Mouse (Mus musculus): ENCODE measurements around the gene Fbxl18. TPM values are rescaled to one million over a fixed set of nuclear protein-coding genes. Genes with fewer than 3 reads are reported as not detected.

Gene Fbxl18
- total and polyA plus RNA-seq, 3 experiments = 4.6 to 7.4 TPM; not detected in 1

DNA sequence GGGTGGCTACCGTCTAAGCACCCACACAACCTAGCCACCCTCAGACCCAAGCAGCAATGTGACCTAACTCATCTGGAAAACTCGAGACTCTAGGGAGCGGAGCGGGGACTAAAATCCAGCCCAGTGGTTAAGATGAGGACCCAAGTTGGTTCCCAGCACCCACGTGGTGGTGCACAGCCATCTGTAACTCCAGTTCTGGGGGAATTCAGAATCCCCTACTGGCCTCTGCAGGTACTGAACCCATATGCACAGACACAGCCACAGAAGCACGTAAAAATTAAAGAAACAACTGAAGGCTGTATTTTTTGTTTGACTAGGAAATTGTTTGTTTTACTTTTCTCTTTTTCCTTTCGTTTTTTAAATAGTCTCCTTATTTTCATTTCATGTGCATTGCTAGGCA is 21.5 kb downstream of the Fbxl18 start:
- H3K4me3 ChIP-seq (ENCODE audit: control insufficient read depth in 1 of 2, insufficient read depth in 1 of 2, low read depth in 2 of 2, low read length in 2 of 2) = no peak overlapping the region
- H3K79me2 ChIP-seq (ENCODE audit: control insufficient read depth, insufficient read depth, low read length, poor library complexity) = no peaks in the 10 kb centered on the region
- no peaks in the 10 kb centered on the region; a peak in 1 of 4 replicates for H3K36me3 ChIP-seq (ENCODE audit: control insufficient read depth in 1 of 2, insufficient read depth in 2 of 2, low read length in 2 of 2)
- no peak for DNase-seq (ENCODE audit: low read depth, low spot score)
- no peaks in the 10 kb centered on the region for H3K9me3 ChIP-seq (replicated peaks; ENCODE audit: insufficient read depth, low read length)
- no peak overlapping the region for H3K9ac ChIP-seq (ENCODE audit: control insufficient read depth, low read depth, low read length, poor library complexity, severe bottlenecking)
- H3K27me3 ChIP-seq (ENCODE audit: control insufficient read depth in 1 of 2, insufficient read depth in 2 of 2, low read length in 2 of 2) = no peaks in the 10 kb centered on the region
- TF ChIP-seq CTCF (IDR thresholded peaks at IDR 0.05 in 2 of 3, conservative IDR thresholded peaks at IDR 0.05 in 1 of 3; ENCODE audit: control insufficient read depth in 1 of 3, insufficient read depth in 1 of 3, low read depth in 2 of 3, low read length in 3 of 3, poor library complexity in 1 of 3, severe bottlenecking in 1 of 3) (peak in 2 of 3 experiments; percentile 6 to 42; a peak in 2 of 6 replicates), MAFK (IDR thresholded peaks at IDR 0.05; ENCODE audit: borderline replicate concordance, low read depth, low read length) (no peak)
- no peaks in the 10 kb centered on the region for H3K4me1 ChIP-seq (ENCODE audit: control insufficient read depth in 1 of 2, insufficient read depth in 2 of 2, low read length in 2 of 2)
- no peak overlapping the region for H3K27ac ChIP-seq (ENCODE audit: control insufficient read depth, low read depth, low read length)

DNA sequence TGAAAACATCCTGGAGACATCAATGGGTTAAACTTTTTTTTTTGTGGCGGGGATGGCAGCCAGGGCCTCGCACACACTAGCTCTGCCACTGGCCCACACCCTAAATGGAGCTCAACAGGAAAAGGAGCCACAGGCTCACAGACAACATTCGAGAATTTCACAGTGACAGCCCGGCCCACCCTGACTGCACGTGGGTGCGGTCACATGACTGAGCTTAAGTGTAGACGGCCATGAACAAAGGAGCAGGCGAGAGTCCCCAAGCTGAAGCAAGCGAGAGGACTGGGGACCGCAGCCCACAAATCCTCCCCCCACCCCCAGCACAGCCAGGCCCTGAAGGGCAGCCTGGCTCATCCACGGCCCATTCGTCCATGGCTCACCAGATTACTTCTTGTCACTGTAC is 23.5 kb downstream of the Fbxl18 start:
- Histone ChIP-seq H3K27me3 (ENCODE audit: control insufficient read depth in 1 of 2, insufficient read depth in 2 of 2, low read length in 2 of 2) (no peaks in the 10 kb centered on the region), H3K9me3 (replicated peaks; ENCODE audit: insufficient read depth, low read length) (no peaks in the 10 kb centered on the region), H3K4me3 (ENCODE audit: control insufficient read depth in 1 of 2, insufficient read depth in 1 of 2, low read depth in 2 of 2, low read length in 2 of 2) (no peak overlapping the region), H3K9ac (ENCODE audit: control insufficient read depth, low read depth, low read length, poor library complexity, severe bottlenecking) (no peak overlapping the region), H3K4me1 (ENCODE audit: control insufficient read depth in 1 of 2, insufficient read depth in 2 of 2, low read length in 2 of 2) (no peaks in the 10 kb centered on the region), H3K36me3 (ENCODE audit: control insufficient read depth in 1 of 2, insufficient read depth in 2 of 2, low read length in 2 of 2) (no peaks in the 10 kb centered on the region), H3K79me2 (ENCODE audit: control insufficient read depth, insufficient read depth, low read length, poor library complexity) (no peaks in the 10 kb centered on the region), H3K27ac (ENCODE audit: control insufficient read depth, low read depth, low read length) (no peak overlapping the region)
- TF ChIP-seq RAD21 (IDR thresholded peaks at IDR 0.05; ENCODE audit: low read depth, low read length) (no peak), E2F4 (IDR thresholded peaks at IDR 0.05; ENCODE audit: borderline replicate concordance, low read depth, low read length) (no peak), CHD1 (IDR thresholded peaks at IDR 0.05; ENCODE audit: low read depth, low read length) (no peak), EP300 (IDR thresholded peaks at IDR 0.05; ENCODE audit: low read depth in 1 of 2, low read length in 2 of 2) (no peak), GABPA (IDR thresholded peaks at IDR 0.05; ENCODE audit: low read depth, low read length) (no peak), CTCF (IDR thresholded peaks at IDR 0.05 in 2 of 3, conservative IDR thresholded peaks at IDR 0.05 in 1 of 3; ENCODE audit: control insufficient read depth in 1 of 3, insufficient read depth in 1 of 3, low read depth in 2 of 3, low read length in 3 of 3, poor library complexity in 1 of 3, severe bottlenecking in 1 of 3) (no peak), ETS1 (IDR thresholded peaks at IDR 0.05; ENCODE audit: low read depth, low read length) (no peak), TAL1 (IDR thresholded peaks at IDR 0.05; ENCODE audit: low read length) (no peak)
- no peak for DNase-seq (ENCODE audit: low read depth, low spot score)

DNA sequence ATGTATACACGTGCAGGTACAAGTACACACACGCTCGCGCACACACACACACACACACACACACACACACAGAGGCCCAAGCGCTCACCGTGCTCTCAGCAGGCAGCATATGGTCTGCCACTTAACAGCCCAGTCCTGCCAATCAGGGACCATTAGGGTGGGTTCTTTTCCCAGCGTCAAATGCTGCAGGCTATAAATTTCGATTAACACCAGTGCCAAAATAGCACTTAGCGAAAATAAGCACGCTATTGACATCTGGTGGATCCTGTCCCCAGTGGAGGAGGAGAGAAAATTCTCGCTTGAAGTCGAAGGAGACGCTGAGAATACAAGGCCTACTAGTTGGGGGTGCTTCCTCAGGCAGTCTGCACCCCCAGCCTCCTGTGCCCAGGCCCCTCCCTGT is 25.8 kb downstream of the Fbxl18 start:
- Histone ChIP-seq H3K9me3 (replicated peaks; ENCODE audit: insufficient read depth, low read length) (no peaks in the 10 kb centered on the region), H3K79me2 (ENCODE audit: control insufficient read depth, insufficient read depth, low read length, poor library complexity) (no peaks in the 10 kb centered on the region), H3K9ac (ENCODE audit: control insufficient read depth, low read depth, low read length, poor library complexity, severe bottlenecking) (no peak overlapping the region), H3K36me3 (ENCODE audit: control insufficient read depth in 1 of 2, insufficient read depth in 2 of 2, low read length in 2 of 2) (no peaks in the 10 kb centered on the region), H3K27ac (ENCODE audit: control insufficient read depth, low read depth, low read length) (no peak overlapping the region), H3K27me3 (ENCODE audit: control insufficient read depth in 1 of 2, insufficient read depth in 2 of 2, low read length in 2 of 2) (no peaks in the 10 kb centered on the region), H3K4me1 (ENCODE audit: control insufficient read depth in 1 of 2, insufficient read depth in 2 of 2, low read length in 2 of 2) (no peaks in the 10 kb centered on the region), H3K4me3 (ENCODE audit: control insufficient read depth in 1 of 2, insufficient read depth in 1 of 2, low read depth in 2 of 2, low read length in 2 of 2) (no peak overlapping the region)
- DNase-seq (ENCODE audit: low read depth, low spot score) = no peak
- no peak for TF ChIP-seq TBP (IDR thresholded peaks at IDR 0.05; ENCODE audit: low read depth, low read length)
- TF ChIP-seq POLR2A (IDR thresholded peaks at IDR 0.05; ENCODE audit: control insufficient read depth in 1 of 2, insufficient read depth in 1 of 2, low read depth in 1 of 2, low read length in 2 of 2, poor library complexity in 1 of 2) = no peak
- TF ChIP-seq MYC (IDR thresholded peaks at IDR 0.05; ENCODE audit: low read depth, low read length) = no peak
- TF ChIP-seq MEF2A (IDR thresholded peaks at IDR 0.05; ENCODE audit: extremely low read depth, insufficient replicate concordance, low read depth, low read length, poor library complexity, severe bottlenecking) = no peak
- no peak for TF ChIP-seq NRF1 (IDR thresholded peaks at IDR 0.05; ENCODE audit: insufficient read depth, low read depth, low read length, poor library complexity, severe bottlenecking)
- TF ChIP-seq ELF1 (IDR thresholded peaks at IDR 0.05; ENCODE audit: low read depth, low read length) = no peak
- no peak for TF ChIP-seq USF2 (IDR thresholded peaks at IDR 0.05; ENCODE audit: borderline replicate concordance in 1 of 2, insufficient read depth in 1 of 2, low read depth in 1 of 2, low read length in 2 of 2)
- no peak for TF ChIP-seq MXI1 (IDR thresholded peaks at IDR 0.05; ENCODE audit: low read depth, low read length)
- TF ChIP-seq HCFC1 (IDR thresholded peaks at IDR 0.05; ENCODE audit: low read depth, low read length) = no peak
- no peak for TF ChIP-seq TAL1 (IDR thresholded peaks at IDR 0.05; ENCODE audit: low read length)
- TF ChIP-seq CHD1 (IDR thresholded peaks at IDR 0.05; ENCODE audit: low read depth, low read length) = no peak
- TF ChIP-seq MAZ (IDR thresholded peaks at IDR 0.05; ENCODE audit: low read depth, low read length) = no peak
- no peak for TF ChIP-seq MYB (IDR thresholded peaks at IDR 0.05; ENCODE audit: low read depth, low read length)
- no peak for TF ChIP-seq TCF12 (IDR thresholded peaks at IDR 0.05; ENCODE audit: low read depth, low read length)
